Mouse (Mus musculus): Measurements from ENCODE around the gene Tmem242. TPM values are rescaled to one million over a fixed set of nuclear protein-coding genes. Genes with fewer than 3 reads are reported as not detected.
A peak's percentile ranks its signal among the peaks of the same experiment; 100 is the strongest.

Tmem242 gene
- polyA plus RNA-seq, 1 experiment from 2014 or later = 155 TPM

GRCm38 (mm10) chr17:5402624-5403023 is 37.4 kb downstream of the Tmem242 start:
- no peaks in the 10 kb centered on the region for H3K36me3 ChIP-seq (replicated peaks; ENCODE audit: control insufficient read depth, insufficient read depth, low read depth, low read length)
- H3K27ac ChIP-seq (replicated peaks; ENCODE audit: low read depth, low read length) = no peak overlapping the region
- peaks cover 4% of the 10 kb centered on the region; the same call in 1 of the 2 replicates for H3K4me1 ChIP-seq (ENCODE audit: control insufficient read depth, insufficient read depth, low read length)
- DNase-seq (ENCODE audit: low spot score) (peak; percentile 81), ATAC-seq (replicated peaks; ENCODE audit: insufficient number of reproducible peaks, low FRiP score, low TSS enrichment, low read depth) (peak; percentile 41; the same call in 1 of the 2 replicates)
- no peak overlapping the region for H3K4me2 ChIP-seq (ENCODE audit: low read depth, low read length)
- H3K9me3 ChIP-seq (replicated peaks; ENCODE audit: control insufficient read depth, low read length) = no peaks in the 10 kb centered on the region
- H3K9ac ChIP-seq (replicated peaks; ENCODE audit: low read length) = no peak overlapping the region; the same call in 1 of the 2 replicates
- WGBS = 29% methylated on average over 8 of the region's 8 CpGs
- H3K4me3 ChIP-seq (ENCODE audit: low read depth, low read length) = no peak overlapping the region
- peaks cover 3% of the 10 kb centered on the region; the same call in 1 of the 2 replicates for H3K27me3 ChIP-seq (ENCODE audit: control insufficient read depth, insufficient read depth, low read length)

DNA sequence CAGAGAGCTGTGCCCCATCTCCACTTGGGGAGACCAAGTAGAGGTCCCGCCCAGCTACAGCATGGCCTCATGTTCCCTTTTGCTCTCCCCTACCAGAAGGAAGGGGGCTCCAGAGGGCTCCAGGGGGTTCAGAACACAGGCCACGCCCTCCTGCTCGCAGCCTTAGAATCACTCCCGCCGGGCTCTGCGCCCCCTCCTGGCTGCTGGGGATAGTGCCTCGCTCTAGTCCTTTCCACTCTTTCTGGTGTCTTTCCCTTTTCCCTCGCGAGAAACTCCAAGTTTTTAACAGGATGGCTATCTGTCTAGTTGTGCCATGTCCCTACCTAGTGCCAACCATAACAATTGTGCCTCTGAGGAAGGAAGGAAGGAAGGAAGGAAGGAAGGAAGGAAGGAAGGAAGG is 38.0 kb downstream of the Tmem242 start:
- Histone ChIP-seq H3K4me2 (ENCODE audit: low read depth, low read length) (no peak overlapping the region), H3K9me3 (replicated peaks; ENCODE audit: control insufficient read depth, low read length) (no peaks in the 10 kb centered on the region), H3K4me3 (ENCODE audit: low read depth, low read length) (no peak overlapping the region), H3K27me3 (ENCODE audit: control insufficient read depth, insufficient read depth, low read length) (peaks cover 3% of the 10 kb centered on the region; the same call in 1 of the 2 replicates), H3K9ac (replicated peaks; ENCODE audit: low read length) (no peak overlapping the region), H3K36me3 (replicated peaks; ENCODE audit: control insufficient read depth, insufficient read depth, low read depth, low read length) (no peaks in the 10 kb centered on the region), H3K27ac (replicated peaks; ENCODE audit: low read depth, low read length) (no peak overlapping the region), H3K4me1 (ENCODE audit: control insufficient read depth, insufficient read depth, low read length) (peaks cover 4% of the 10 kb centered on the region; the same call in 1 of the 2 replicates)
- WGBS = 4% methylated on average over 9 of the region's 9 CpGs
- DNase-seq (ENCODE audit: low spot score) (peak; percentile 78), ATAC-seq (replicated peaks; ENCODE audit: insufficient number of reproducible peaks, low FRiP score, low TSS enrichment, low read depth) (no peak)

GRCm38 (mm10) chr17:5401288-5401687 is 38.8 kb downstream of the Tmem242 start:
- no peak overlapping the region for H3K4me3 ChIP-seq (ENCODE audit: low read depth, low read length)
- ATAC-seq (replicated peaks; ENCODE audit: insufficient number of reproducible peaks, low FRiP score, low TSS enrichment, low read depth) = no peak
- no peak overlapping the region for H3K9ac ChIP-seq (replicated peaks; ENCODE audit: low read length)
- H3K27me3 ChIP-seq (ENCODE audit: control insufficient read depth, insufficient read depth, low read length) = peaks cover 3% of the 10 kb centered on the region; the same call in 1 of the 2 replicates
- 87% methylated on average over 10 of the region's 10 CpGs for WGBS
- no peak for DNase-seq (ENCODE audit: low spot score)
- H3K36me3 ChIP-seq (replicated peaks; ENCODE audit: control insufficient read depth, insufficient read depth, low read depth, low read length) = no peaks in the 10 kb centered on the region
- H3K4me2 ChIP-seq (ENCODE audit: low read depth, low read length) = no peak overlapping the region
- H3K9me3 ChIP-seq (replicated peaks; ENCODE audit: control insufficient read depth, low read length) = no peaks in the 10 kb centered on the region
- H3K27ac ChIP-seq (replicated peaks; ENCODE audit: low read depth, low read length) = no peak overlapping the region
- peaks cover 4% of the 10 kb centered on the region; the same call in 1 of the 2 replicates for H3K4me1 ChIP-seq (ENCODE audit: control insufficient read depth, insufficient read depth, low read length)

DNA sequence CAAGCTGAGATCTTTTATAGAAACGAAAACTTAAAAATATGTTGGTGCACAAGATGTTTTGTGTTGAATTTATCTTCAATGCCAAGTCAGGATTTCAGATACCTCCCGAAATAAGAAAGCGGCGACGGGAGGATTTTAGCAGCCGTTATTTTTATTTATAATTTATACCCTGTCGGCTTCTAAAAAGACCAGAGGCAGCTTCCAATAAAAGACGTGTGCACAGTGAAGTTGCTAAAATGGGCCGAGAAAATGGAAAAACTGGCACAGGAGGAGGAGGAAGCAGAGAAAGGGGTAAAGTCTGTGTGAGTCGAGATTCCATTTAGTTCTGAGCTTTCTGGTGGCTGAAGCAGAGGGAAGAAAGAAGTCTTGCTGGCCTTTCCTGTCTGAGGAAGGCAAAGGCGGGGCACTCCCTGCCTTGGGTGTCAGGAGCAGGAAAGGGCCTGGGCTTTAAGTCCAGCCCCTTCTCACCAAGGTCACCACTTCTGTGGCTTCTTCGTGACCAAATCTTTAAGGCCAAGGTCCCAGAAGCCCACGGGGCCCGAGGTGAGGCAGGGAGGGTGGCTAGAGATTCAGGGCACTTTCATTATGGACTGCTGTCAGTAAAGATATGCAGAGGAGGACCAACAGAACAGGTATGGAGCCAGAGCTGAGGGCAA is 39.5 kb downstream of the Tmem242 start:
- no peak overlapping the region for H3K4me3 ChIP-seq (ENCODE audit: low read depth, low read length)
- H3K4me1 ChIP-seq (ENCODE audit: control insufficient read depth, insufficient read depth, low read length) = peaks cover 4% of the 10 kb centered on the region; the same call in 1 of the 2 replicates
- ATAC-seq (replicated peaks; ENCODE audit: insufficient number of reproducible peaks, low FRiP score, low TSS enrichment, low read depth) (no peak), DNase-seq (ENCODE audit: low spot score) (no peak)
- H3K4me2 ChIP-seq (ENCODE audit: low read depth, low read length) = no peak overlapping the region
- no peaks in the 10 kb centered on the region for H3K36me3 ChIP-seq (replicated peaks; ENCODE audit: control insufficient read depth, insufficient read depth, low read depth, low read length)
- H3K27ac ChIP-seq (replicated peaks; ENCODE audit: low read depth, low read length) = no peak overlapping the region
- H3K9ac ChIP-seq (replicated peaks; ENCODE audit: low read length) = no peak overlapping the region
- H3K9me3 ChIP-seq (replicated peaks; ENCODE audit: control insufficient read depth, low read length) = no peaks in the 10 kb centered on the region
- peaks cover 3% of the 10 kb centered on the region; the same call in 1 of the 2 replicates for H3K27me3 ChIP-seq (ENCODE audit: control insufficient read depth, insufficient read depth, low read length)
- WGBS = 78% methylated on average over 14 of the region's 14 CpGs

DNA sequence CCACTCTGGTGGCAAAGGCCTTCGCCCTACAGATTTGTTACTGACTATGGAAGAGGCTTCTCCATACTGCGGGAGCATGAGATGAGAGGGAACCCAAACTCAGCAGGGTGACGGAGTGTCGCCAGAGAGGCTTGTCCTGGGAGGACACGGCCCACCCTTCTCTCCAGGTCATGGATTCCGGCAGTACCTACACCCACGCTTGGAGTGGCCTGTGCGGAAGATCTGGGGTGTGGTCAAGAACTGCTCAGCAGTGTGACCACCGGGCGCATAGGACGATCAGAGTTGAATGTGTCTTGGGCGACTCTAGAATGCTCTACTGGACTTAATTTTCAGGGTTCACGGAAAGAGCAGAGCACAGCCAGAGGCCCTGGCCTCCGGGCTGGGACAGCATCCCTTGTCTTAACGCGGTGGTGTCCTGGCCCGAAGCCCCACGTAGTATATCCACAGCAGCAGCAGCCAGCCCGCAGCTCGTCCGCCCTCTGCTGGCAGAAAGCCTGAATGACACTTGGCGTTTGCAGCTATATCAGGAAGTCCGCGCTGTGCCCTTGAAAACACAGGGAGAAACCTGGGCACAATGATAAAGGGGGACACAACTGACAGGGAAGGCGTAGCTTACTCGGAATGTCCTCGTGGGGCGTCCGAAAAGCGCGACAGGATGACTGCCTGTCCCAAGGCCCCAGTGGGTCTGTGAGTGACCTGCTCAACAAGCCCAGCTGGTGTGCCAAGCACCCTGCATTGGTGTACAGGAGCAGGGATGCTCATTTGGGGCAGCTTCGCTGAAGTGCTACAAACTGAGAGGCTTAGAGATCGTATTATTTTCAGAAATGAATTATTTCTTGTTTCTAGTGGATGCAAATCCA is 42.7 kb downstream of the Tmem242 start:
- Histone ChIP-seq H3K27me3 (ENCODE audit: control insufficient read depth, insufficient read depth, low read length) (no peaks in the 10 kb centered on the region), H3K4me2 (ENCODE audit: low read depth, low read length) (no peak overlapping the region)
- WGBS = 29% methylated on average over 33 of the region's 33 CpGs

DNA sequence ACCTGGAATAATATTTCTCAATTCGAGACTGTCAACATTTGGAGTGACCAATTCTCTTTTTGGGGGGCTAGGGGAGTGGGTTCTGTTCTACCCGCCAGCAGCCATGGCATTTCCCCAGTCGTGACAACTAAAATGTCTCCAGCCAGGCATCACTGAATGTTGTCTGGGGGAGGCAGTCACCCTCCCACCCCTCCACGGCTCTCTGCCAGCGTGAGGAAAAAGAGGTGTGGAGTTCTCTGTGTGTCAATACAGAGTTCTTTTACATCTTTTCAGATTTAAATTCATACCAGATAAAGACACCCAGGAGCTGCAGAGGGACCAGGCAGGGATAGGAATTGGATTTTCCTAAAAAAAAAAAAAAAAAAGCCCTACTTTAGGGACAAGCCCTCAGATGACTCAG is 43.8 kb downstream of the Tmem242 start:
- DNase-seq (ENCODE audit: low spot score) = no peak
- ATAC-seq (replicated peaks; ENCODE audit: insufficient number of reproducible peaks, low FRiP score, low TSS enrichment, low read depth) = no peak
- Histone ChIP-seq H3K4me1 (ENCODE audit: control insufficient read depth, insufficient read depth, low read length) (no peaks in the 10 kb centered on the region), H3K4me3 (ENCODE audit: low read depth, low read length) (no peak overlapping the region), H3K27ac (replicated peaks; ENCODE audit: low read depth, low read length) (no peak overlapping the region), H3K36me3 (replicated peaks; ENCODE audit: control insufficient read depth, insufficient read depth, low read depth, low read length) (no peaks in the 10 kb centered on the region), H3K27me3 (ENCODE audit: control insufficient read depth, insufficient read depth, low read length) (no peaks in the 10 kb centered on the region), H3K9ac (replicated peaks; ENCODE audit: low read length) (no peak overlapping the region), H3K4me2 (ENCODE audit: low read depth, low read length) (no peak overlapping the region), H3K9me3 (replicated peaks; ENCODE audit: control insufficient read depth, low read length) (no peaks in the 10 kb centered on the region)
- 71% methylated on average over 5 of the region's 5 CpGs for WGBS

More for the DNA sequence above, 42.7 kb downstream of the Tmem242 start:
- Histone ChIP-seq H3K9ac (replicated peaks; ENCODE audit: low read length) (no peak overlapping the region), H3K4me1 (ENCODE audit: control insufficient read depth, insufficient read depth, low read length) (no peaks in the 10 kb centered on the region), H3K9me3 (replicated peaks; ENCODE audit: control insufficient read depth, low read length) (no peaks in the 10 kb centered on the region), H3K4me3 (ENCODE audit: low read depth, low read length) (no peak overlapping the region), H3K27ac (replicated peaks; ENCODE audit: low read depth, low read length) (no peak overlapping the region), H3K36me3 (replicated peaks; ENCODE audit: control insufficient read depth, insufficient read depth, low read depth, low read length) (no peaks in the 10 kb centered on the region)
- ATAC-seq (replicated peaks; ENCODE audit: insufficient number of reproducible peaks, low FRiP score, low TSS enrichment, low read depth) = peak; percentile 84
- peak; percentile 87 for DNase-seq (ENCODE audit: low spot score)

GRCm38 (mm10) chr17:5395454-5396205 is 44.4 kb downstream of the Tmem242 start:
- Histone ChIP-seq H3K4me3 (ENCODE audit: low read depth, low read length) (no peak overlapping the region), H3K27me3 (ENCODE audit: control insufficient read depth, insufficient read depth, low read length) (no peaks in the 10 kb centered on the region), H3K36me3 (replicated peaks; ENCODE audit: control insufficient read depth, insufficient read depth, low read depth, low read length) (no peaks in the 10 kb centered on the region), H3K9ac (replicated peaks; ENCODE audit: low read length) (no peak overlapping the region), H3K4me1 (ENCODE audit: control insufficient read depth, insufficient read depth, low read length) (no peaks in the 10 kb centered on the region), H3K27ac (replicated peaks; ENCODE audit: low read depth, low read length) (no peak overlapping the region), H3K4me2 (ENCODE audit: low read depth, low read length) (no peak overlapping the region), H3K9me3 (replicated peaks; ENCODE audit: control insufficient read depth, low read length) (no peaks in the 10 kb centered on the region)
- ATAC-seq (replicated peaks; ENCODE audit: insufficient number of reproducible peaks, low FRiP score, low TSS enrichment, low read depth) = no peak
- 85% methylated on average over 16 of the region's 16 CpGs for WGBS
- no peak for DNase-seq (ENCODE audit: low spot score)
